Mouse (Mus musculus): Measurements from ENCODE around the gene Otud7a.

Gene Otud7a

DNA sequence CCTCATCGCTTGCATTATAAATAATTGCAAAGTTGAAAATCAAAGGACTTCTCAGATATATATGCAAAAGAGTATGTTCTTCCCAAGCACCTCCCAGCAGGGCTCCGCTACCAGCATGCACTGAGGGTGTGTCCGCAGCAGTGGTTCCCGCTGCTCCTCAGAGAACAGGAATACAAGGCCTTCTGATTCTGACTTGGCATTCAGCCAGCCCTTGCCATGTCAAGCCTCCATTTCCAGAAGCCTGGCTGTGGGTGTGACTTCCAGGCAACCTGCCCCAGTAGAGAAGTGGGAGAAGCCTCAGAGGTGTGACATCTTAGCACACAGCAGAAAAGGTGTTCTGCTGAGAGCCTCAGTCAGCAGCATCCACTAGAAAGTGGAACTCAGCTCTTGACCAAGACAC, 253.4 kb downstream of the Otud7a start:
- no peak for DNase-seq (ENCODE audit: low read depth, low spot score)

GRCm38 (mm10) chr7:63717903-63718302, 273.4 kb downstream of the Otud7a start:
- DNase-seq (ENCODE audit: low read depth, low spot score) = peak; percentile 55

DNA sequence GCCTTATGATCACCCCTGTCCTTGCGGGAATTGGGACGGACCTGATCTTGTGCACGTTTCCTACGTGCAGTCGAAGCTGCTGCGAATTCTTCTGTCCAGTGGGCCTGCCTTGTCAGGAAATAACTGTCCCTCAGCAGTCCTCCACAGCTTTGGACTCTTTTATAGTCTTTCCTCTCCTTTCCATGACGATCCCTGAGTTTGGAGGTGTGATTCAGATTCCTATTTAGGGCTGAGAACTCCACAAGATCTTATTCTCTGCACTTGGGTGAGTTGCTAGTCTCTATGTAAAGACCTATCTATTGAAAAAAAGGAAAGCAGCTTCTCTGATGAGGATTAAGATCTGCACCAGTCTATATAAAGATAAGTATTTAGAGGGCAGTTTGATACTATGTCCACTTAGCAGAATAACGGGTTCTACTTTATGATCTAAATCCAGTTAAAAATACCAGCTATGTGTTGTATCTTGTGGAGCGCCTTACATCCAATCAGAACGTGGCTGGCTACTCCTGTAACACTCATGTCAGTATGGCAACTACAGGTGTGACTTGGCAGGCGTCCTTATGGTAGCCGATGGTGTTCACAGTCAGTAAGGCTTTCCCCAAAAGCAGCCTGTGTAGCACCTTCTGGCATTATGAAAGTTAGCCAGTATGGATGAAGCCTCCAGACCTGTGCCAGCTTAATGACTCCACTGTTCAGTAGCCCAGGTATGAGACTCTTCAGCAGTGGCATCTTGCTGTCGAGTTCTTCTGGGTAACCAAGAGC, 274.8 kb downstream of the Otud7a start:
- no peak for DNase-seq (ENCODE audit: low read depth, low spot score)

GRCm38 (mm10) chr7:63720682-63721081, 276.1 kb downstream of the Otud7a start:
- no peak for DNase-seq (ENCODE audit: low read depth, low spot score)

DNA sequence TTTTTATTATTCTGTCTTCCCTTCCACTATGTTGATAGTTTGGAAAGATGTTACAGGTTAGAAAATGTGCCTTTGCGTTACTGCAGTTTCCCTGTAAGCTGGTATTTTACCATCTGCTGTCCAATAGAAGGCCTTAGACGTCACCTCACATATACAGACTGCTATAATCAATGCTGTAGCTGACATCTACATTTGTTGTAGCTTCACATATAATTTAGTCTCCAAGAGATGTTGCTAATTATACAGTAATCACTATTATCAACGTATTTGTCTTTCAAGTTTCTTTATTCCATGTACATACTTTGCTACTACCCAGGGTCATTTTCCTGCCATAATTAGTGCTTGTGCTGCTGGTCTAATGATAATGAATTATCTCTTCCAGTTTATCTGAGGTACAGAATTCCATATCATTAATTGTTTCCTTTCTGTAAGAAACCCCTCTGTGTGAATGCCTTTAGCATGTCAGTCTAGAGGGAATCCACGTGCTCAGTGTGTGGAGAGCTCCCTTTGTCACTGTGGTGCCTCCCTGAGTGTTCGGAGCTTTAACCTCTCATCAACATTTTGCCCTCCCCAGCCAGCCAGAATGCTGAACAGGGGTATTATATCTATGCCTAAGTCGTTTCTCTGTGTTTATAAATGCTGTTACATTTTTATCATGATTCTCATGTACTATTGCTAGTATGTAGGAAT, 280.6 kb downstream of the Otud7a start:
- DNase-seq (ENCODE audit: low read depth, low spot score) = no peak

- no peak for DNase-seq (ENCODE audit: low read depth, low spot score)
Observed at GRCm38 (mm10) chr7:63729605-63730004, 285.1 kb downstream of the Otud7a start.

DNA sequence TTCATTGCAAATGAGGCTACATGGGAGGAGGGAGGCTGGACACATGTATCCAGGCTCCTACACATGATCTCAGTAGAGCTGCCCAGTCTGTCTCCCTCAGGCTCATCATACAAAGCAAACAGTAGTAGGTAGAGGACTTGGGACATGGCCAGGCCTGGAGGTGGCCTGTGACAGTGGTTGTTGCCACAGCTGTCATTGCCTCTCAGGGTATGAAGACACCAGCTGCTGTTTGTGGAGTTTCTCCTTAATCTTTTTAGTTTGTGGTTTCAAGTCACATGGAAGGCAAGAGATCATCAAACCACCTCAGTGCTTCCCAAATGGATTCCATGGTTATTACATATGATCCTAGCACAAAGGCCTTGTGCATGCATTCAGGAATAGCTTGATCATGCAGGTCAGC, 285.5 kb downstream of the Otud7a start:
- no peak for DNase-seq (ENCODE audit: low read depth, low spot score)

DNA sequence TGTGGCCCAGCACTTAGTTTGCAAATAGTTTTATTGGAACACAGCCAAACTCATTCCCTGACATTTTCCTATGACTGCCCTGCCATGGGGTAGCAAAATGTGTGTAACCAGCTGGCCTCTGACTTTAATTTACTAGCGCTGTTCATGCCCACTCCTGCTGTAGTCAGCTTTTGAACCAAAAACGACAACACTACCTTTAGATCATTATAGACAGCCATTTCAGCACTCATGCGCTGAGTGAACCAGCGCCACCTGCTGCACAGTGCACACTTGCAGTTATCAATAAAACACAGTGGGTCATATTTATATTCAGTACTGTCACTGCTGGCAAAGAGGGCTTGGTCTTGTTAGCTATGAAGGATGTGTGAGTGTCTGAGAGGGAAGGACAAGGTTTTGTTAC, 293.2 kb downstream of the Otud7a start:
- DNase-seq (ENCODE audit: low read depth, low spot score) = no peak

DNA sequence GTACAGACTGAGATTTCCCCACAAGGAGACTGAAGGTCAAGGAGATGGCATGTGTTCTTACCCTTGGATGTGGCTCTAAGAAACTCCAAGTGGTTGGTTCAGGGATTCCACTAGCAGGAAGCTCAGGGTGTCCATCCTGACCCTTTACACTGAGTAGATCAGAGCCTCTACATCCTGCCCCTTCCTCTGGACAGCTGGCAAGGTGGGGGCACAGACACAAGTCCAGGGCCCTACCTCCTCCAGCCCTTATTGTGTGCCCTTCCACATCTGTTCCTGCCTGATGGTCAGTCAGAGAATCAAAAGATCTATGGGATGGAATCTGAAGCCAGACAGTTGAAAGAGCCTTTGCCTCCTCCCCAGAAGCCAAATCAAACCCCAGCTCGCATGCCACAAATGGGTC, 293.6 kb downstream of the Otud7a start:
- DNase-seq (ENCODE audit: low read depth, low spot score) = no peak

DNA sequence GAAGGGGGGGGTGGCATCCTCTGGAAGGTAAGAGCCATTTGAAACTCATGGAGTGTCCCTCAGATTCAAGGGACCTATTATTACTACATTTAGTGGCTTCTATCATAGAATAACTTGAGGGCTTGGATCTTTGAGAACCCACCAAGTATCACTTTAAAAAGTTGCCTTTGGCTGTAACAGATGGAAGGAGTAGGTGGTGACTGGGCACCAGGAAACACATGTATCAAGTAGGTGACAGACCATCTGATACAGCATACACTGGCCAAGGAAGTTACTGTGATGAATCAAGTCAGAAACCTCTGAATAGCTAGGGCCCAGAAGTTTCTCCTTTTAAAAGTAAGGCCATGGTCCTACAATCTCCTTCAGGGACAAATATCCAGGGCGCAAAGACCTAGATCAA, 298.6 kb downstream of the Otud7a start:
- peak; percentile 61 for DNase-seq (ENCODE audit: low read depth, low spot score)

DNA sequence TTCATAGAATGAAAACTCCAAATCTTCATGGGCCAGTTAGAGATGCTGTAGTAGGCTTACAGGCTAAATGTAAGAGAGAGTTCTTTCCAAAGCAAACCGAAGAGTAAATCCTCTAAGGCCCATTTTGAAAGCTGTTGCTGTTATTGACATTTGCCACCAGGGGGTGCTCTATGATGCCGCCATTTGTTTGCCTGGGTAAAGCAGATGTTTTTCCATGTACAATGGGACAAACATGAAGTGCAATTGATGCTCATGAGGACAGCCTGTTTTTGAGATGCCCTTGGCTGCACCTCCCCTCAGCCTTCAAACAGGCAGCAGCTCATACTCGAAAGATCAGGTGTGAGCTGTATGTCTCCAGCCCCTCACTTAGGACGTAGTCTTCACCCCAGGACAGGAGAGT, 307.5 kb downstream of the Otud7a start:
- peak; percentile 40 for DNase-seq (ENCODE audit: low read depth, low spot score)

DNA sequence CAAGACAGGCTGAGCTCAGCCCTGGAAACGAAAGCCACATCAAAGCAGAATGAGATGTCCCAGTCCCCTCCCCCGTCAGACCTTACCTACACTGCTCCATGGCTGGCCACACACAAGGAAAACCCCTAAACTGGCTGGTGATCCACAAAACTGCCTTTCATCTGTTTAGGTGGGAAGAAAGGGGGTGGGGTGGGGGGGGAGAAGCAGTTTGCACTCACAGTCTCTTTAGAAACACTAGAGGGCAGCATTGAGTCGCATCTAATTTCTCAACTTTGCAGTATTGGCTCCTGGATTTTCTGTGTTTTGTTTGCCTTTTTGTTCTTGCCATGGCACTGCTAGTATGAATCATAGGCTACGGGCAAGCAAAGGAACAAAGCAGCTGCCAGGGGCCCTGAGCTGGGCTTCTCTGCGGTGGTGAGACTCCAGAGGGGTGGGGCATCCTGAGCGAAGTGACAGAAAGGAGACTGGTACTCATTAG, 308.8 kb downstream of the Otud7a start:
- DNase-seq (ENCODE audit: low read depth, low spot score) = peak; percentile 82

DNA sequence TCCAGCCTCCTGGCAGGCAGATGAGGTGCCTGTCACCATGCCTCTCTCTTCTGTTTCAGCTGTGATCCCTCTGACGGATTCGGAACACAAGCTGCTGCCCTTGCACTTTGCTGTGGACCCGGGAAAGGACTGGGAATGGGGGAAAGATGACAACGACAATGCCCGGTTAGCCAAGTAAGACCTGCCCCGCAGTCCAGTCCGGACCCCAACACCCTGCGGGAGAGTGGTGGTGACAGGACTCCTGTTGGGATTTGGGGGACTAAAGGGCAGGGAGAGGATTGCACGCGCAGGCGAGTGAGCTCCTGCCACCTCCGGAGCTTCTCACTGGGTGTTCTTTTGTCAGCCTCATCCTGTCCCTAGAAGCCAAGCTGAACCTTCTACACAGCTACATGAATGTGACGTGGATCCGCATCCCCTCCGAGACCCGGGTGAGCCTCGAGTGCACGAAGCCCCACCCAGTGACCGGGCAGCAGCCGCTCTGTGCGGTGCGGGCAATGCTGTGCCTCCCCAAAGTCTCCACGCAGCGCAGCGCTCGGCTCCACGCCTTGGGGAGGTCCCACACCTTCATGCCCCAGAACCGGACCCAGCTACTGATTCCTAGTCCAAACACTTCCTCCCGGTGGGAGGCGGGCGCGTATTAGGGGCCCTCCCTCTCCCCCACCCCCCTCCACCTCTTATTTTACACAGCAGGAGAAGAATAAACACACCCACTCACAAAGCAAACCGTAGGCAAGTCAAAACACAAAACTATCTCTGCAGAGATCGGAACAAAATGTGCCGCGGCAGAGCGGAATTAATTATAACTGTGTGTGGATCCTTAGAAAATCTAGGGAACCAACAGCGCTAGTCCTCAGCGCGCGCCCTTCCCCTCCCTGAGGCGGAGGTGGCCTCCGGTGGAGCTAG, 310.3 kb downstream of the Otud7a start:
- peak; percentile 83 for DNase-seq (ENCODE audit: low read depth, low spot score)

DNA sequence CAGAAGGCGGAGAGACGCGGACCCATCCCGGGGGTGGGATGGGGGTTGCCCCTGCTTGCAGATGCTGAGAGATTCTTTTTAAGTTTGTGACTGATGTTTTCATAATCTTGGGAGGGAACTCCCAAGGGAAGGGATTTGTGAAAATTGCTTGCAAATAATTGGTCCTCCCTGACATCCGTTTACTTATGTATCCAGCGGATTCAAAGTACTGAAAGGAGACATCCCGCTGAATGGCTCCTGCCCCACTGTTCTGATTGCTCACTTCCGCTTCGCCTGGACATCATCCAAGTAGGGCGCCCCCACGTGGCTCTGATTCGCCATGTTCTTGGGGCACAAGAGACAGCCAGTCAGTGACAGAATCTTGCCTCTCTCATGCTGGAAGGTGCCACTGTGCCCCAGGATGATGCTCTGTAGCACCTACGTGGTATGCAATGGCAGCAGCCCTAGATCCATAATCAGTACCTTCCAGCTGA, 311.0 kb downstream of the Otud7a start:
- DNase-seq (ENCODE audit: low read depth, low spot score) = peak; percentile 73

DNA sequence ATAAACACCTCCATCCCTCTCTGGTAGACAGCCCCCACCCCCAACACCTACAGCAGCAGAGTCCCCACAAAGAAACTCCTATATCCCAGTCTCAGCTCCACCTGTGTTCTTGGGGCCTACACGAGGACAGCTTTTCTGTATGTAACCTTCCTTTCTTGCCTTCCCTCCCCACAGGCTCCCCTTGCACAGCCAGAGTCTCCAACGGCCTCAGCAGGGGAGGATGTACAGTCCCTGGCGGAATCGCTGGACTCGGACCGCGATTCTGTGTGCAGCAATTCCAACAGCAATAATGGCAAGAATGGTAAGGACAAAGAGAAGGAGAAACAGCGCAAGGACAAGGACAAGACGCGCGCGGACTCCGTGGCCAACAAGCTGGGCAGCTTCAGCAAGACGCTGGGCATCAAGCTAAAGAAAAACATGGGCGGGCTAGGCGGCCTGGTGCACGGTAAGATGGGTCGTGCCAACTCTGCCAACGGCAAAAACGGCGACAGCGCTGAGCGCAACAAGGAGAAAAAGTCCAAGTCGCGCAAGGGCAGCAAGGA, 312.7 kb downstream of the Otud7a start:
- no peak for DNase-seq (ENCODE audit: low read depth, low spot score)

DNA sequence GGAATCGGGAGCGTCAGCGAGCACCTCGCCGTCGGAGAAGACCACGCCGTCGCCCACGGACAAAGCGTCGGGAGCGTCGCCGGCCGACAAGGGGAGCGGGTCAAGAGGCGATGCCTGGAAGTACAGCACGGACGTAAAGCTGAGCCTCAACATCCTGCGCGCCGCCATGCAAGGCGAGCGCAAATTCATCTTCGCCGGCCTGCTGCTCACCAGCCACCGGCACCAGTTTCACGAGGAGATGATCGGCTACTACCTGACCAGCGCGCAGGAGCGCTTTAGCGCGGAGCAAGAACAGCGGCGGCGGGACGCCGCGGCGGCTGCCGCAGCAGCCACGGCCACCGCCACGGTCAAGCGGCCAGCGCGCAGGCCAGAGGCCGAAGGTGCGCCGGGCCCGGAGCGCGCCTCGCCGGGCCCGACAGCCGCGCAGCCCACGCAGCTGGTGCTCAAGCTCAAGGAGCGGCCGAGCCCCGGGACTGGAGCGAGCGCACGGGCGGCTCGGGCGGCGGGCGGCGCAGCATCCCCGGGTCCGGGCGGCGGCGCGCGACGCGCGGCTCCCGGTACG, 313.2 kb downstream of the Otud7a start:
- no peak for DNase-seq (ENCODE audit: low read depth, low spot score)

- DNase-seq (ENCODE audit: low read depth, low spot score) = no peak
Observed at GRCm38 (mm10) chr7:63758240-63758826, 313.8 kb downstream of the Otud7a start.

DNA sequence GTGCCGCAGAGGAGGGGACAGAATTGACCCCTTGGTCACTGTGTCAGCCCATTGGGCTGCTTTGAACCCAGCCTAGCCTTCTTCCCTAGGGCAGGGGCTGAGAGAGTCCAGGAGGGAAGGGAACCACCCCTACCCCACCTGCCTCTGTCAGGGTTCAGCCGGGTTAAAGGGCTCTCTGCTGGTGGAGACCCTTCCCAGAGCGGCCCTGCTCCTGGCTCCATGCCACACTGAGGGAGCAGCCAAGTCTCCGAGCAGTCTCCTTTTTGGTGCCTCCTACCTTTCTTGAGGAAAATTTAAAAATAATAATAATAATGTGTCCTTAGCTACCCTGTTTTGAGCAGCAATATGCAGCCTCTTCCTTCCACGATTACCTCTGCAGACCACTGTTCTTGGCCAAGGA, 315.1 kb downstream of the Otud7a start:
- no peak for DNase-seq (ENCODE audit: low read depth, low spot score)

- DNase-seq (ENCODE audit: low read depth, low spot score) = no peak
Observed at GRCm38 (mm10) chr7:63762529-63762928, 318.0 kb downstream of the Otud7a start.

- no peak for DNase-seq (ENCODE audit: low read depth, low spot score)
Observed at GRCm38 (mm10) chr7:63768398-63769029, 324.0 kb downstream of the Otud7a start.
